ENCODE assay signal across 21 mouse cellular contexts in the genomic region with DNA sequence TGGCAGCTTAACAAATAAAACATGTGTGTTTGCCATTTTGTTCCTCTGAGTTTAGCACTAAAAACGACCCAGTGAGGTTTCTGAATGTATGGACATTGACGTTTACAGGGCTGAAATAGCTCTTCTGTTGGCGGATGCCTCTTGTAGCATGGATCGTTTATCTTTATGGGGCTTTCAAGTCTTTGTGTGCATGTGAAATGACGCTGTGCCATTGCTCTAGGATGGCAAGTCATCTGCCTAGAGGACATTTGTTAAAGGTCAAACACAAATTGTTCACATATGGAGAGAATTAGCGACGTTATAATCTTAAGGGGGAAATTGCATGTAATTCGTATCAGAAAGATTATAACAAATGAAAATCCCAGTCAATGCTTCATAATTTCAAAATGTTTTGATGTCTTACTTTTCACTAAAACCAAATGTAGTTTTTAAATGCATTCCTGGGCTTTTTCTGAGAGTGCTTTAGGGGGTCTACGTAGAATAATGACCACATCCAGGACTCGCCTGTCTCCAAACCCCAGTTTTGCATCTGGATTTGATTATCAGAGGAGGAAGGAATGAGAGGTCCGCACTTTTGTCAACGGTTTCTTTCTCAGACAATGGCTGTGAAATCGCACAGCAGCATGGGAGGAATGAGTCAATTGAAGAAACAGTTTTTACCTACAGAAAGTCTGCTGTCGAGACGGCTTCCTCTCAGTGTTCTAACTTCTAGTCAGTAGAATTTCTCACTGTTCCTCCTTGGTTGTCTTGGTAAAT. TPM values are rescaled to one million over a fixed set of nuclear protein-coding genes. Genes with fewer than 3 reads are reported as not detected.
A peak's percentile ranks its signal among the peaks of the same experiment; 100 is the strongest.
DNase-seq lines count a peak whose midpoint lies in the region; ATAC-seq and TF ChIP-seq lines count a peak whose summit lies in the region.
"Had no signal": no experiment of that assay in that cellular context is flagged by ENCODE, and none has a peak within 500 bp of the region (broad histone marks: within the 10 kb centered on the region; RNA-seq: fewer than 3 reads in every experiment).

No protein-coding gene starts in this region.

- ATAC-seq in embryonic facial prominence, embryonic 11.5 days (replicated peaks; ENCODE audit: insufficient number of reproducible peaks, low FRiP score, low TSS enrichment, low read depth) = no peak; the same call in 1 of the 2 replicates
- no peak for ATAC-seq in limb, embryonic 11.5 days (ENCODE audit: insufficient number of reproducible peaks, low FRiP score, low TSS enrichment, low read depth)
- ATAC-seq in neural tube, embryonic 15.5 days (ENCODE audit: low FRiP score) = no peak
- no peak for ATAC-seq in liver, postnatal 0 days
- ATAC-seq: forebrain, embryonic 16.5 days had no signal

- intact Hi-C loops in left cerebral cortex, postnatal 36 days (cut with DNase I) = no loop called here

- TF ChIP-seq EP300 in liver, postnatal 0 days (IDR thresholded peaks at IDR 0.05; ENCODE audit: low read depth) = no peak

- H3K9ac ChIP-seq in embryonic facial prominence, embryonic 11.5 days (replicated peaks; ENCODE audit: low read length) = no peak overlapping the region; the same call in 1 of the 2 replicates
- H3K9ac ChIP-seq in limb, embryonic 11.5 days (ENCODE audit: low read length) = no peak overlapping the region
- no peak overlapping the region for H3K9ac ChIP-seq in neural tube, embryonic 15.5 days (replicated peaks)
- no peak overlapping the region for H3K9ac ChIP-seq in liver, postnatal 0 days (replicated peaks)
- H3K9ac ChIP-seq: heart, embryonic 13.5 days; hindbrain, embryonic 13.5 days; neural tube, embryonic 12.5 days had no signal

- H3K27ac ChIP-seq in testis, adult 2 months (ENCODE audit: control insufficient read depth, insufficient read depth, low read depth, low read length) = no peak overlapping the region
- peak overlapping the region; percentile 83 for H3K27ac ChIP-seq in embryonic facial prominence, embryonic 11.5 days (replicated peaks; ENCODE audit: low read depth, low read length)
- peak overlapping the region; percentile 55 for H3K27ac ChIP-seq in limb, embryonic 11.5 days (replicated peaks; ENCODE audit: low read depth, low read length)
- 0 out of 2 replicates have a peak overlapping the region, but pooled peaks have one; percentile 4 for H3K27ac ChIP-seq in neural tube, embryonic 15.5 days (replicated peaks)
- H3K27ac ChIP-seq in liver, postnatal 0 days (ENCODE audit: low read depth) = no peak overlapping the region
- H3K27ac ChIP-seq: heart, embryonic 13.5 days; hindbrain, embryonic 13.5 days; neural tube, embryonic 12.5 days had no signal

- peak overlapping the region; percentile 54 for H3K4me3 ChIP-seq in testis, adult 2 months (ENCODE audit: control insufficient read depth, low read depth, low read length)
- H3K4me3 ChIP-seq in embryonic facial prominence, embryonic 11.5 days (ENCODE audit: low read depth, low read length) = no peak overlapping the region
- H3K4me3 ChIP-seq in limb, embryonic 11.5 days (ENCODE audit: low read depth, low read length) = no peak overlapping the region
- no peak overlapping the region for H3K4me3 ChIP-seq in neural tube, embryonic 15.5 days (replicated peaks)
- no peak overlapping the region for H3K4me3 ChIP-seq in liver, postnatal 0 days (ENCODE audit: low read depth, low read length)
- H3K4me3 ChIP-seq: heart, embryonic 13.5 days; hindbrain, embryonic 13.5 days; neural tube, embryonic 12.5 days had no signal

- H3K4me2 ChIP-seq in embryonic facial prominence, embryonic 11.5 days (ENCODE audit: low read depth, low read length) = no peak overlapping the region
- no peak overlapping the region for H3K4me2 ChIP-seq in limb, embryonic 11.5 days (ENCODE audit: low read depth, severe bottlenecking)
- no peak overlapping the region for H3K4me2 ChIP-seq in neural tube, embryonic 15.5 days
- H3K4me2 ChIP-seq in liver, postnatal 0 days (ENCODE audit: low read depth, low read length) = no peak overlapping the region
- H3K4me2 ChIP-seq: heart, embryonic 13.5 days; hindbrain, embryonic 13.5 days; neural tube, embryonic 12.5 days had no signal

- H3K36me3 ChIP-seq in testis, adult 2 months (ENCODE audit: control insufficient read depth, insufficient read depth, low read length) = no peaks in the 10 kb centered on the region
- H3K36me3 ChIP-seq in embryonic facial prominence, embryonic 11.5 days (replicated peaks; ENCODE audit: control insufficient read depth, insufficient read depth, low read depth, low read length) = no peaks in the 10 kb centered on the region
- H3K36me3 ChIP-seq in limb, embryonic 11.5 days (ENCODE audit: control insufficient read depth, insufficient read depth, low read length) = no peaks in the 10 kb centered on the region
- no peaks in the 10 kb centered on the region for H3K36me3 ChIP-seq in neural tube, embryonic 15.5 days
- H3K36me3 ChIP-seq in liver, postnatal 0 days (replicated peaks; ENCODE audit: insufficient read depth, low read length) = no peaks in the 10 kb centered on the region
- H3K36me3 ChIP-seq: heart, embryonic 13.5 days; hindbrain, embryonic 13.5 days; neural tube, embryonic 12.5 days had no signal

- no peak for DNase-seq in testis, postnatal 10 days (ENCODE audit: low spot score)
- DNase-seq in embryonic facial prominence, embryonic 11.5 days (ENCODE audit: low spot score) = peak; percentile 88
- peak; percentile 66 for DNase-seq in limb, embryonic 11.5 days (ENCODE audit: low spot score)
- no peak for DNase-seq in right cerebral cortex, postnatal 10 days (ENCODE audit: low spot score in 2 of 2)
- DNase-seq in left cerebral cortex, postnatal 36 days (ENCODE audit: low spot score in 2 of 2) = no peak
- DNase-seq in liver, postnatal 0 days = no peak
- DNase-seq: cerebellum, adult 11-12 months; gastrocnemius, postnatal 36 days; kidney, adult 9 months; lung, postnatal 36 days; right cerebral cortex, postnatal 4 days; thymus, postnatal 25 days had no signal

- 26% methylated on average over 15 of the region's 15 CpGs for WGBS in embryonic facial prominence, embryonic 11.5 days
- 12% methylated on average over 15 of the region's 15 CpGs for WGBS in limb, embryonic 11.5 days
- 36% methylated on average over 15 of the region's 15 CpGs for WGBS in neural tube, embryonic 15.5 days
- WGBS in liver, postnatal 0 days (ENCODE audit: insufficient replicate concordance) = 77% methylated on average over 15 of the region's 15 CpGs

- H3K4me1 ChIP-seq in testis, adult 2 months (ENCODE audit: control insufficient read depth, insufficient read depth, low read length) = no peaks in the 10 kb centered on the region
- H3K4me1 ChIP-seq in embryonic facial prominence, embryonic 11.5 days (ENCODE audit: control insufficient read depth, insufficient read depth, low read length) = no peaks in the 10 kb centered on the region
- peaks cover 12% of the 10 kb centered on the region for H3K4me1 ChIP-seq in limb, embryonic 11.5 days (ENCODE audit: control insufficient read depth, insufficient read depth, low read length)
- H3K4me1 ChIP-seq in neural tube, embryonic 15.5 days = peaks cover 19% of the 10 kb centered on the region
- no peaks in the 10 kb centered on the region for H3K4me1 ChIP-seq in liver, postnatal 0 days (ENCODE audit: insufficient read depth)

- H3K27me3 ChIP-seq in testis, adult 2 months (ENCODE audit: control insufficient read depth, insufficient read depth, low read length) = no peaks in the 10 kb centered on the region
- H3K27me3 ChIP-seq in embryonic facial prominence, embryonic 11.5 days (ENCODE audit: control insufficient read depth, insufficient read depth, low read length) = no peaks in the 10 kb centered on the region
- no peaks in the 10 kb centered on the region for H3K27me3 ChIP-seq in limb, embryonic 11.5 days (ENCODE audit: control insufficient read depth, insufficient read depth, low read length)
- H3K27me3 ChIP-seq in neural tube, embryonic 15.5 days (replicated peaks) = no peaks in the 10 kb centered on the region
- no peaks in the 10 kb centered on the region for H3K27me3 ChIP-seq in liver, postnatal 0 days (ENCODE audit: insufficient read depth, low read length)
- H3K27me3 ChIP-seq: heart, embryonic 13.5 days; hindbrain, embryonic 13.5 days; neural tube, embryonic 12.5 days had no signal

- TF ChIP-seq POLR2A in testis, adult 2 months (IDR thresholded peaks at IDR 0.05; ENCODE audit: control insufficient read depth, low read depth, low read length) = no peak

- no peak for TF ChIP-seq CTCF in testis, adult 2 months (IDR thresholded peaks at IDR 0.05; ENCODE audit: control insufficient read depth, insufficient read depth, insufficient replicate concordance, low read depth, low read length)
- TF ChIP-seq CTCF in liver, postnatal 0 days (IDR thresholded peaks at IDR 0.05; ENCODE audit: low read depth) = no peak

- H3K9me3 ChIP-seq in embryonic facial prominence, embryonic 11.5 days (replicated peaks; ENCODE audit: control insufficient read depth, low read length) = no peaks in the 10 kb centered on the region
- H3K9me3 ChIP-seq in limb, embryonic 11.5 days (ENCODE audit: control insufficient read depth, low read length) = no peaks in the 10 kb centered on the region
- no peaks in the 10 kb centered on the region for H3K9me3 ChIP-seq in neural tube, embryonic 15.5 days (replicated peaks)
- H3K9me3 ChIP-seq in liver, postnatal 0 days (ENCODE audit: low read length) = no peaks in the 10 kb centered on the region
- H3K9me3 ChIP-seq: heart, embryonic 13.5 days; hindbrain, embryonic 13.5 days; neural tube, embryonic 12.5 days had no signal

RNA-seq across cellular contexts. Expression of gene Insl5, which starts 21.3 kb away (rescaled TPM):
- polyA plus RNA-seq in testis, adult 2 months (2012; rRNA removed) = 2.4 and 3.0 TPM in 2 replicates
- 0.32 TPM in 1 of 2 replicates, not detected in the other for polyA plus RNA-seq in embryonic facial prominence, embryonic 11.5 days (2014; fragmentation: Nextera tagmentation; extraction: Ambion mirVana)
- 0.27 TPM in 1 of 2 replicates, not detected in the other for polyA plus RNA-seq in limb, embryonic 11.5 days (2014; fragmentation: Nextera tagmentation; extraction: Ambion mirVana)
- 1.0 and 1.5 TPM in 2 replicates for polyA plus RNA-seq in neural tube, embryonic 15.5 days (2015; fragmentation: Nextera tagmentation; extraction: Ambion mirVana)
- total RNA-seq in left cerebral cortex, postnatal 36 days (2021) = 1 to 10 TPM in 1 of 2 experiments, not detected in 1; 1.2 TPM
- not detected in 2 replicates for polyA plus RNA-seq in liver, postnatal 0 days (2015; fragmentation: Nextera tagmentation; extraction: Ambion mirVana)
- total RNA-seq: gastrocnemius, postnatal 36 days had no signal
- polyA plus RNA-seq: hindbrain, embryonic 13.5 days; liver, embryonic 16.5 days; midbrain, embryonic 14.5 days had no signal

RNA-seq across cellular contexts. Expression of gene Tctex1d1, which starts 27.0 kb away (rescaled TPM):
- 334 and 417 TPM in 2 replicates for polyA plus RNA-seq in testis, adult 2 months (2012; rRNA removed)
- 1.1 and 2.2 TPM in 2 replicates for polyA plus RNA-seq in embryonic facial prominence, embryonic 11.5 days (2014; fragmentation: Nextera tagmentation; extraction: Ambion mirVana)
- 0.14 and 0.37 TPM in 2 replicates for polyA plus RNA-seq in limb, embryonic 11.5 days (2014; fragmentation: Nextera tagmentation; extraction: Ambion mirVana)
- polyA plus RNA-seq in neural tube, embryonic 15.5 days (2015; fragmentation: Nextera tagmentation; extraction: Ambion mirVana) = 2.7 and 3.2 TPM in 2 replicates
- under 1 TPM; 0.50 to 0.59 TPM for total RNA-seq in left cerebral cortex, postnatal 36 days (2021)
- not detected in 2 replicates for polyA plus RNA-seq in liver, postnatal 0 days (2015; fragmentation: Nextera tagmentation; extraction: Ambion mirVana)
- polyA plus RNA-seq: large intestine, adult 2 months had no signal

Comparison
In these comparisons a context has a peak if more than half of its experiments do, and no peak if none do; other contexts are left out.
1. H3K27ac ChIP-seq: peak in embryonic facial prominence, embryonic 11.5 days (single experiment), limb, embryonic 11.5 days (single experiment) and neural tube, embryonic 15.5 days (single experiment); none in testis, adult 2 months (single experiment) and liver, postnatal 0 days (single experiment).
2. DNase-seq: peak in embryonic facial prominence, embryonic 11.5 days (single experiment) and limb, embryonic 11.5 days (single experiment); none in testis, postnatal 10 days (single experiment), right cerebral cortex, postnatal 10 days (0 of 2), left cerebral cortex, postnatal 36 days (0 of 2) and liver, postnatal 0 days (single experiment).
3. RNA of gene Tctex1d1, which starts 27.0 kb away (polyA plus RNA-seq): 334 to 417 TPM in testis, adult 2 months; 2.7 to 3.2 TPM in neural tube, embryonic 15.5 days, 1.1 to 2.2 TPM in embryonic facial prominence, embryonic 11.5 days, 0.14 to 0.37 TPM in limb, embryonic 11.5 days and not detected in liver, postnatal 0 days; every median in the first group is over 10 times any median in the second.